Mouse (Mus musculus) fibroblast of lung, adult 2 months (primary cell): ENCODE results near the gene Usp33.

Experiments
- DNase-seq: peaks from one replicate; pipeline ENCODE4 v3.0.0-alpha.2; 2011; ENCODE audit warnings: low read depth

The Usp33 gene

GRCm38 (mm10) chr3:152401964-152402670, 55.8 kb downstream of the Usp33 start:
- peak; percentile 76 for DNase-seq

GRCm38 (mm10) chr3:152402671-152403066, 56.4 kb downstream of the Usp33 start:
- no peak for DNase-seq

GRCm38 (mm10) chr3:152403827-152404226, 57.5 kb downstream of the Usp33 start:
- no peak for DNase-seq

- no peak for DNase-seq
These were observed 59.1 kb downstream of the Usp33 start for GRCm38 (mm10) chr3:152405420-152405819.

- DNase-seq: no peak
These were observed 59.8 kb downstream of the Usp33 start for GRCm38 (mm10) chr3:152405978-152406640.

- DNase-seq: no peak
These were observed 64.8 kb downstream of the Usp33 start for GRCm38 (mm10) chr3:152410980-152411551.

- DNase-seq: no peak
These were observed 66.1 kb downstream of the Usp33 start for GRCm38 (mm10) chr3:152412362-152412761.

- DNase-seq: no peak
These were observed 82.6 kb downstream of the Usp33 start for GRCm38 (mm10) chr3:152428925-152429324.

GRCm38 (mm10) chr3:152432677-152433076, 86.4 kb downstream of the Usp33 start:
- no peak for DNase-seq

GRCm38 (mm10) chr3:152435590-152435989, 89.3 kb downstream of the Usp33 start:
- DNase-seq: no peak

GRCm38 (mm10) chr3:152438068-152438467, 91.8 kb downstream of the Usp33 start:
- no peak for DNase-seq

GRCm38 (mm10) chr3:152442795-152443194, 96.5 kb downstream of the Usp33 start:
- no peak for DNase-seq
